Mouse (Mus musculus) midbrain, embryonic 14.5 days (tissue): ENCODE results near the gene Hspbp1. TPM values are rescaled to one million over a fixed set of nuclear protein-coding genes. Genes with fewer than 3 reads are reported as not detected.

Source experiments
- ATAC-seq: fragments of 200-750 bp; cut with Nextera tagmentation; 2 replicates; pipeline ENCODE4 v1.8.0; 2017; ENCODE audit warnings: moderate number of reproducible peaks, moderate library complexity; ENCODE audit not compliant: low FRiP score, low TSS enrichment
- DNase-seq: peaks from one replicate; pipeline ENCODE4 v3.0.0-alpha.2; 2015
- H3K27ac ChIP-seq: fragments of 300-500 bp; sonication (generic); replicated peaks from 2 replicates; pipeline ENCODE4 v1.5.1; 2014; ENCODE audit warnings: mild to moderate bottlenecking, low read depth, low read length, moderate library complexity
- H3K27me3 ChIP-seq: fragments of 300-500 bp; sonication (generic); 2 replicates; pipeline ENCODE4 v1.6.1; 2014; ENCODE audit warnings: low read length, control low read depth, mixed read lengths; ENCODE audit not compliant: control insufficient read depth, insufficient read depth
- H3K36me3 ChIP-seq: fragments of 300-500 bp; sonication (generic); 2 replicates; pipeline ENCODE4 v1.6.1; 2014; ENCODE audit warnings: low read length, control low read depth; ENCODE audit not compliant: control insufficient read depth, insufficient read depth
- H3K4me1 ChIP-seq: fragments of 300-500 bp; sonication (generic); 2 replicates; pipeline ENCODE4 v1.6.1; 2014; ENCODE audit warnings: mild to moderate bottlenecking, antibody characterized with exemption, low read length, control low read depth; ENCODE audit not compliant: control insufficient read depth, insufficient read depth
- H3K4me2 ChIP-seq: fragments of 300-500 bp; sonication (generic); 2 replicates; pipeline ENCODE4 v1.6.1; 2014; ENCODE audit warnings: mild to moderate bottlenecking, low read length, moderate library complexity
- H3K4me3 ChIP-seq: fragments of 300-500 bp; sonication (generic); replicated peaks from 2 replicates; pipeline ENCODE4 v1.5.1; 2014; ENCODE audit warnings: low read depth, low read length
- H3K9ac ChIP-seq: fragments of 300-500 bp; sonication (generic); replicated peaks from 2 replicates; pipeline ENCODE4 v1.6.1; 2014; ENCODE audit warnings: mild to moderate bottlenecking, low read length, moderate library complexity
- H3K9me3 ChIP-seq: fragments of 300-500 bp; sonication (generic); 2 replicates; pipeline ENCODE4 v1.6.1; 2016; ENCODE audit warnings: low read length, control low read depth, mixed read lengths; ENCODE audit not compliant: control insufficient read depth
- WGBS: fragments of 180-500 bp; shearing (Covaris S2); extraction: QIAGEN DNeasy Blood & Tissue Kit; methylation state at CpG from one replicate; pipeline ENCODE4 v1.1.7; 2014; 5-methylcytosine and 5-hydroxymethylcytosine counted together
- polyA plus RNA-seq: library from polyadenylated mRNA; unstranded; fragments of >200 nt; fragmentation: Nextera tagmentation; extraction: Ambion mirVana; gene quantifications from 2 replicates; pipeline ENCODE4 v1.2.1, GENCODE M21; 2014

Hspbp1 gene
- polyA plus RNA-seq, 1 experiment from 2014 or later: 136 TPM

- Histone ChIP-seq H3K4me1 (no peaks in the 10 kb centered on the region), H3K4me2 (no peak overlapping the region), H3K4me3 (no peak overlapping the region), H3K36me3 (peaks cover 74% of the 10 kb centered on the region), H3K27ac (no peak overlapping the region), H3K9ac (no peak overlapping the region), H3K9me3 (no peaks in the 10 kb centered on the region), H3K27me3 (no peaks in the 10 kb centered on the region)
- WGBS: 95% methylated on average over 12 of the region's 12 CpGs
- no peak for ATAC-seq
- DNase-seq: no peak
Observed at GRCm38 (mm10) chr7:4674114-4674731, 10.6 kb downstream of the Hspbp1 start.

- H3K27me3 ChIP-seq: no peaks in the 10 kb centered on the region
- no peak for ATAC-seq
- WGBS: 86% methylated on average over 4 of the region's 4 CpGs
Observed at GRCm38 (mm10) chr7:4671956-4672355, 12.9 kb downstream of the Hspbp1 start.

GRCm38 (mm10) chr7:4670655-4671255 lies 14.1 kb downstream of the Hspbp1 start:
- DNase-seq: no peak
- ATAC-seq: no peak
- H3K36me3 ChIP-seq: peaks cover 73% of the 10 kb centered on the region
- no peaks in the 10 kb centered on the region for H3K27me3 ChIP-seq
- no peak overlapping the region for H3K4me2 ChIP-seq
- WGBS: 93% methylated on average over 8 of the region's 8 CpGs
- no peak overlapping the region for H3K4me3 ChIP-seq
- H3K9ac ChIP-seq: no peak overlapping the region
- H3K27ac ChIP-seq: no peak overlapping the region
- no peaks in the 10 kb centered on the region for H3K9me3 ChIP-seq
- H3K4me1 ChIP-seq: no peaks in the 10 kb centered on the region

More at GRCm38 (mm10) chr7:4671956-4672355, 12.9 kb downstream of the Hspbp1 start:
- Histone ChIP-seq H3K36me3 (peaks cover 73% of the 10 kb centered on the region), H3K27ac (no peak overlapping the region), H3K9me3 (no peaks in the 10 kb centered on the region), H3K4me2 (no peak overlapping the region), H3K4me1 (no peaks in the 10 kb centered on the region), H3K4me3 (no peak overlapping the region), H3K9ac (no peak overlapping the region)
- DNase-seq: no peak

- WGBS: 97% methylated on average over 9 of the region's 9 CpGs
- Histone ChIP-seq H3K4me2 (no peak overlapping the region), H3K4me1 (no peaks in the 10 kb centered on the region), H3K27ac (no peak overlapping the region), H3K9me3 (no peaks in the 10 kb centered on the region), H3K9ac (no peak overlapping the region), H3K36me3 (peaks cover 64% of the 10 kb centered on the region), H3K4me3 (no peak overlapping the region), H3K27me3 (no peaks in the 10 kb centered on the region)
- DNase-seq (no peak), ATAC-seq (no peak)
Observed at GRCm38 (mm10) chr7:4669156-4669555, 15.7 kb downstream of the Hspbp1 start.

GRCm38 (mm10) chr7:4668506-4668905 lies 16.4 kb downstream of the Hspbp1 start:
- WGBS: 93% methylated on average over 8 of the region's 8 CpGs
- ATAC-seq (no peak), DNase-seq (no peak)
- Histone ChIP-seq H3K4me3 (no peak overlapping the region), H3K36me3 (peaks cover 64% of the 10 kb centered on the region), H3K27ac (no peak overlapping the region), H3K9ac (no peak overlapping the region), H3K4me1 (no peaks in the 10 kb centered on the region), H3K27me3 (no peaks in the 10 kb centered on the region), H3K9me3 (no peaks in the 10 kb centered on the region), H3K4me2 (no peak overlapping the region)

- DNase-seq (no peak), ATAC-seq (no peak)
- no peak overlapping the region for H3K4me2 ChIP-seq
- H3K4me3 ChIP-seq: no peak overlapping the region
- no peak overlapping the region for H3K9ac ChIP-seq
- H3K36me3 ChIP-seq: peaks cover 66% of the 10 kb centered on the region
- H3K9me3 ChIP-seq: no peaks in the 10 kb centered on the region
- H3K4me1 ChIP-seq: no peaks in the 10 kb centered on the region
- H3K27me3 ChIP-seq: no peaks in the 10 kb centered on the region
- H3K27ac ChIP-seq: no peak overlapping the region
- WGBS: 97% methylated on average over 5 of the region's 5 CpGs
Observed at GRCm38 (mm10) chr7:4666871-4667270, 18.0 kb downstream of the Hspbp1 start.

GRCm38 (mm10) chr7:4663742-4664141 lies 21.1 kb downstream of the Hspbp1 start:
- Histone ChIP-seq H3K4me1 (peaks cover 7% of the 10 kb centered on the region), H3K9ac (no peak overlapping the region), H3K36me3 (peaks cover 45% of the 10 kb centered on the region), H3K9me3 (no peaks in the 10 kb centered on the region), H3K27ac (no peak overlapping the region), H3K4me2 (no peak overlapping the region), H3K27me3 (no peaks in the 10 kb centered on the region), H3K4me3 (no peak overlapping the region)
- ATAC-seq: no peak
- no peak for DNase-seq
- WGBS: 92% methylated on average over 2 of the region's 2 CpGs

- ATAC-seq (no peak), DNase-seq (no peak)
- Histone ChIP-seq H3K9ac (no peak overlapping the region), H3K9me3 (no peaks in the 10 kb centered on the region), H3K4me1 (peaks cover 7% of the 10 kb centered on the region), H3K4me2 (no peak overlapping the region), H3K27ac (no peak overlapping the region), H3K4me3 (no peak overlapping the region), H3K27me3 (no peaks in the 10 kb centered on the region), H3K36me3 (peaks cover 39% of the 10 kb centered on the region)
- 73% methylated on average over 8 of the region's 8 CpGs for WGBS
Observed at GRCm38 (mm10) chr7:4663179-4663578, 21.7 kb downstream of the Hspbp1 start.

- Histone ChIP-seq H3K4me3 (peak overlapping the region; percentile 88), H3K36me3 (peaks cover 22% of the 10 kb centered on the region), H3K9ac (peak overlapping the region; percentile 89; the same call in 1 of the 2 replicates), H3K27me3 (no peaks in the 10 kb centered on the region), H3K9me3 (no peaks in the 10 kb centered on the region), H3K4me1 (peaks cover 28% of the 10 kb centered on the region), H3K4me2 (peak overlapping the region; percentile 94), H3K27ac (peak overlapping the region; percentile 95)
- ATAC-seq (no peak), DNase-seq (peak; percentile 7)
- WGBS: 44% methylated on average over 3 of the region's 3 CpGs
Observed at GRCm38 (mm10) chr7:4659911-4660443, 24.9 kb downstream of the Hspbp1 start.
